Mouse (Mus musculus): ENCODE results near the gene Cd93.

- no peak for TF ChIP-seq USF1 (IDR thresholded peaks at IDR 0.05; ENCODE audit: low read depth, low read length)
- TF ChIP-seq HCFC1 (IDR thresholded peaks at IDR 0.05; ENCODE audit: low read depth, low read length) = no peak
- TF ChIP-seq RAD21 (IDR thresholded peaks at IDR 0.05; ENCODE audit: low read depth, low read length) = no peak
- TF ChIP-seq GATA1 (IDR thresholded peaks at IDR 0.05; ENCODE audit: low read depth, low read length) = no peak
- TF ChIP-seq KAT2A (conservative IDR thresholded peaks at IDR 0.05; ENCODE audit: low read depth, low read length) = no peak
- no peak for TF ChIP-seq TAL1 (IDR thresholded peaks at IDR 0.05; ENCODE audit: low read length)
- TF ChIP-seq ZNF384 (IDR thresholded peaks at IDR 0.05; ENCODE audit: low read depth, low read length) = no peak
- TF ChIP-seq E2F4 (IDR thresholded peaks at IDR 0.05; ENCODE audit: borderline replicate concordance, low read depth, low read length) = no peak
- TF ChIP-seq CTCF (IDR thresholded peaks at IDR 0.05 in 2 of 3, conservative IDR thresholded peaks at IDR 0.05 in 1 of 3; ENCODE audit: control insufficient read depth in 1 of 3, insufficient read depth in 1 of 3, low read depth in 2 of 3, low read length in 3 of 3, poor library complexity in 1 of 3, severe bottlenecking in 1 of 3) = no peak
- no peak for TF ChIP-seq CHD1 (IDR thresholded peaks at IDR 0.05; ENCODE audit: low read depth, low read length)
- no peak for TF ChIP-seq EP300 (IDR thresholded peaks at IDR 0.05; ENCODE audit: low read depth in 1 of 2, low read length in 2 of 2)
Measured at GRCm38 (mm10) chr2:148402227-148402626, 41.1 kb downstream of the Cd93 start.
